Mouse (Mus musculus): ENCODE data around the gene Itch. TPM values are rescaled to one million over a fixed set of nuclear protein-coding genes. Genes with fewer than 3 reads are reported as not detected.

The Itch gene
- polyA plus RNA-seq (2012; rRNA removed), result 28.9 and 30.6 TPM in 2 replicates

DNA sequence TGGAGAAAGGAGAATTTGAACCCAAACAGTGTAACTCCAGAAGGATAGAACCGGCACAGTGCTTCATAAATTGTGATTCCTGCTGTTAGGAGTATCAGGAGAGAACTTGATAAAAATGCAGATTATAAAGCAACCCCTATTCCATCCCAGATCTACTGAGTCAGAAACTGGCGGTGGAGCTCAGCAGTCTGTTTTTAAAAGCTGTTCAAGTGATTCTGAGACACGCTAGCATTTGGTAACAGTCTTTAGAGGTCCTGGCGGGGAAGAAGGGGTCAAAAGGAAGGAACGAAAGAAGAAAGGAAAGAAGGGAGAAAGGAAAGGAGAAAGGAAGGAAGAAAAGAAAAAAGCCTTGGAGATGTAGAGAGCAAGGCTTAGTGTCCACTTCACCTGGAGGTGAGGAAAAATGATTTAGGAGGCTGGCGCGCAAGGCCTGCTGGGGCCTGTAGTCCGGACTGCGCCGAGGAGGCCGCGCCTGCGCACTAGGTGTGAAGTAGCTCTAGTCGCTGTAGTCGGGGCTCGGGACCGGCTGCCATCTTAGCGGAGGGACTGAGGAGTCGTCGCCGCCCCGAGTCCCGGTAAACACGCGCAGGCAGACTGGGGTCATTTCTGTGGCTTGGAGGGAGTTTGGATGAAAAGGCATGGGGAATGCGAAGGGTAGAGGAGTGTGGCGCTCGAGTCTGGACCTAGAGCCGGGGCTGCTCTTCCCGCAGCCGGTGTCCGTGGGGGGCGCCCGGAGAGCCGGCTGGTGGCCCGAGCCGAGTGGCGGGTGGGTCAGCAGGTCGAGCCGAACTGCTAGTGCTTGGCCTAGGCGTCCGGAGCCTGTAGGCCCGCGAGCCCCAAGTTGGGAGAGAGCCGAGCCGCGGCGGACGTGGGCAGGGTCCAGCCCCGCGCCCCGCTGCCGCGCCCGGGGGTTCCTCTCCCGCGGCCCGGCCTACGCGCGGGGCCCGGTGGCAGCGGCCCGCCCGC, at the start of gene Itch:
Gene Itch (plus strand): TSS at position 499 of the 966 bp plus-strand sequence.
- Histone ChIP-seq H3K4me3 (replicated peaks; ENCODE audit: insufficient read depth, low read depth, low read length) (peak within 1 kb of the TSS; percentile 99), H3K27ac (ENCODE audit: insufficient read depth, low read length) (peak within 1 kb of the TSS; percentile 95), H3K27me3 (ENCODE audit: control insufficient read depth, insufficient read depth, low read length) (no peaks in the 10 kb centered on the region), H3K4me1 (ENCODE audit: control insufficient read depth, insufficient read depth, low read length) (peaks cover 7% of the 10 kb centered on the region)
- TF ChIP-seq POLR2A (IDR thresholded peaks at IDR 0.05; ENCODE audit: borderline replicate concordance, insufficient read depth, low read length) (peak; percentile 91), CTCF (IDR thresholded peaks at IDR 0.05; ENCODE audit: borderline replicate concordance, insufficient read depth, low read depth, low read length) (no peak)
- WGBS, result 2% methylated on average over 56 of the region's 65 CpGs
- DNase-seq, result peak; percentile 94 to 95

DNA sequence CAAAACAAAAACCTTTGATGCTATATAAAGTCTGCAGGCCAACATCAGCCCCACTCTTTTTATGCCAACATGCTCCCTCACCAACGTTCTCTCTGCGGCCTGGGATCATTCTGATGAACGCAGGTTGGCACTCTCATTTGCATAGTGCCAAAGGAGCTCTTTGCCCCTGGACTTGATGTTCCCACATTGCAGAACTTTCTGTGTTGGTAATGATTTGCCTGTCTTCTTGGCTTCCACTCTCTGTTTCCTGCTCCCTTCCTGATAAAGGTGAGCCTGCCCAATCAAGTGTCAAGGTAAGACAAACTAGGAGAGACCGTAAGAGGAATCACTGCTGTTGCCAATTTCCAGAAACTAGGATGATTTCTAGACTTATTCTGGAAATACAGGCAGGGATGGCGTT, 48.8 kb upstream of the Itch start:
- TF ChIP-seq CTCF (IDR thresholded peaks at IDR 0.05; ENCODE audit: borderline replicate concordance, insufficient read depth, low read depth, low read length), result no peak
- TF ChIP-seq POLR2A (IDR thresholded peaks at IDR 0.05; ENCODE audit: borderline replicate concordance, insufficient read depth, low read length), result no peak
- 72% methylated on average over 5 of the region's 5 CpGs for WGBS
- DNase-seq, result no peak
- no peak overlapping the region for H3K27ac ChIP-seq (ENCODE audit: insufficient read depth, low read length)
- no peaks in the 10 kb centered on the region for H3K4me1 ChIP-seq (ENCODE audit: control insufficient read depth, insufficient read depth, low read length)
- H3K4me3 ChIP-seq (replicated peaks; ENCODE audit: insufficient read depth, low read depth, low read length), result no peak overlapping the region
- no peaks in the 10 kb centered on the region for H3K27me3 ChIP-seq (ENCODE audit: control insufficient read depth, insufficient read depth, low read length)

DNA sequence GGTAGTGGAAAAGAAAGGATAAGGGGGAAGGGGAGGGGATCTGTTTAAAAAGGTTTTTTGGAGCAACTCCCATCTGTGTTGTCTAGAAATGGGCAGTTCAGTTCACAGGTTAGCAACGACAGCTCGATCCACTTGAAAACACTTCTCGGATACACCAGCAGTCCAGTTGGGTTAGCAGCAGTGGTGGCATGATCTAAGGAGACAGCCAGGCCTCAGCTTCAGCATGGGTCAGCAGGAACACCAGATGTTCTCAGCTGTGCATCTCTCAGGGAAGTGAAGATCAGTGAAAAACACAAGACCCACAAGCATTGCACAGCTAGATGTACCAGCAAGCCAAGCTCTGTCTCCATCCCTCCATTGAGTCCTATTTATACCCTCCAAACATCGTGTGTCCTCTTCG, 47.0 kb upstream of the Itch start:
- Histone ChIP-seq H3K4me1 (ENCODE audit: control insufficient read depth, insufficient read depth, low read length) (no peaks in the 10 kb centered on the region), H3K4me3 (replicated peaks; ENCODE audit: insufficient read depth, low read depth, low read length) (no peak overlapping the region), H3K27ac (ENCODE audit: insufficient read depth, low read length) (no peak overlapping the region), H3K27me3 (ENCODE audit: control insufficient read depth, insufficient read depth, low read length) (no peaks in the 10 kb centered on the region)
- TF ChIP-seq CTCF (IDR thresholded peaks at IDR 0.05; ENCODE audit: borderline replicate concordance, insufficient read depth, low read depth, low read length), result no peak
- TF ChIP-seq POLR2A (IDR thresholded peaks at IDR 0.05; ENCODE audit: borderline replicate concordance, insufficient read depth, low read length), result no peak
- DNase-seq, result no peak
- 87% methylated on average over 5 of the region's 5 CpGs for WGBS

DNA sequence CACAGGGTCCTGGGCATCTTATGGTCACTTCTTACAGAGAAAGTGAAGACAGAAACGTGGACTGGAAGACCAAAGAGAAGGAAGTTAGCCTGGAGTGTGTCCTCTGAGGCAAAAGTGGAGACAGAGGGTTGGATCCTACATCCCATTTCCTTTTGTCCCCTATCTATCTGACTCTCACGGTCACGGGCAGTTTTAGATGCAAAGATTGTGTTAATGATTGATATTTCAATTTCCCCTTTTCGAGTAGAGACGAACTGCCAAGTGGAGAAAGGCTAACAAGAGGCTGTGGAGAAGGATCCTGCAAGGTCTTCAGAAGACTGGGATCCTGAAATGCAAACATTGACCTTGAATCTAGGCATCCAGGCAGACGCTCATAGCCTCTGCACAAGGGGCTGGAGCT, 45.0 kb upstream of the Itch start:
- WGBS, result 81% methylated on average over 6 of the region's 6 CpGs
- no peak for DNase-seq
- Histone ChIP-seq H3K27ac (ENCODE audit: insufficient read depth, low read length) (no peak overlapping the region), H3K4me3 (replicated peaks; ENCODE audit: insufficient read depth, low read depth, low read length) (no peak overlapping the region), H3K27me3 (ENCODE audit: control insufficient read depth, insufficient read depth, low read length) (no peaks in the 10 kb centered on the region), H3K4me1 (ENCODE audit: control insufficient read depth, insufficient read depth, low read length) (no peaks in the 10 kb centered on the region)
- no peak for TF ChIP-seq CTCF (IDR thresholded peaks at IDR 0.05; ENCODE audit: borderline replicate concordance, insufficient read depth, low read depth, low read length)

DNA sequence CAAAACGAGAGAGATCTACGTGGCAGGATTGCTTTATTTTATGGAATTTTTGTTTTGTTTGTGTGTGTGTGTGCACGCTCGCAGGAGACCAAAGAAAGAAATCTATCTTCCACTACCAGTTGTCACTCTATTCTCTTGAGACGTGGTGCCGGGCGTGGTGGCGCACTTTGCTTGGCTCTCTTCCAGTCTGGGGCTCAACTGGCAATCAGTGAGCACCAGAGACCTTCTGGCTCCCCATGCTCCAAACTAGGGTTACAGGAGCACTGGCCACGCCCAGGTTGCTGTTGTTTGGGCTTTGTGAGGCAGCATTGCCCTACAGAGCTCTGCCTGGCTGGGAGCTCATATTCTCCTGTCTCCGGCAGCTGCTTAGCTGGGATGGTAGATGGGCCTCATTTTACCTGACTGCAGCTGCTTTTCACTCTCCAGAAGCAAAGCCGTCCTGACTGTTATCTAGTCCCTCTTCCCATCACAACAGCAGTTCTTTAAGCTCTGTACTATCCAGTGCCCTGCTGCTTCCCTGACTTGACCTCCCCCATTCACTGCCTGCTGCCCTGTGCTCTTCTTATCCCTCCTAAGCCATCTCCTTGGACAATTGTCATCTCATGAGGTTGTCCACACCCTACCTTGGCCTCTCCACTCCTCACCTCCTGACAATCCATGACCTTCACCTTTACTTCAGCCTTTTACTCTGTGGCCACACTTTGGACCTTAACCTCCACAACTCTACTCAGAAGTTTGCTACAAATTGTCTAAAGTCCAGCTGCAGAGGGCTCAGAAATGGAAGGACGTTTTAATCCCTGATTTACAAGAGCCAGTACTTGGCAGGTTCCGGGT, 42.2 kb upstream of the Itch start:
- WGBS, result 36% methylated on average over 13 of the region's 13 CpGs
- Histone ChIP-seq H3K4me3 (replicated peaks; ENCODE audit: insufficient read depth, low read depth, low read length) (no peak overlapping the region), H3K4me1 (ENCODE audit: control insufficient read depth, insufficient read depth, low read length) (no peaks in the 10 kb centered on the region), H3K27me3 (ENCODE audit: control insufficient read depth, insufficient read depth, low read length) (no peaks in the 10 kb centered on the region), H3K27ac (ENCODE audit: insufficient read depth, low read length) (no peak overlapping the region)
- TF ChIP-seq POLR2A (IDR thresholded peaks at IDR 0.05; ENCODE audit: borderline replicate concordance, insufficient read depth, low read length) (no peak), CTCF (IDR thresholded peaks at IDR 0.05; ENCODE audit: borderline replicate concordance, insufficient read depth, low read depth, low read length) (no peak)
- DNase-seq, result no peak

DNA sequence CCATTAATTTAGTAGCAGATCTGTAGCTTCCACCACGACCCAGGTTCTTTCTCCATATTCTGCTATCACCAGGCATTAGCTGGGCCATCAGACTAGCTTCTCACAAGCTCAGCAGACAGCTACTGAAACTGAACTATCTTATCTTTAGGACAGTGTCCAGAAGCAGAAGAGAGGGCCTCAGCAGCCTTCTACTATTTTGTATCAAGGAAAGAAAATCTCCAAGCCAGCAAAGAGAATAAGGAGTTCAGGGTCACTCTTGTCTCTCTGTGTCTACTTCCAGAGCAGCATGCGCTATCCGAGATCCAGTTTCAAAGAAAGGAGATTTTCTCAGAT, 41.6 kb upstream of the Itch start:
- 91% methylated on average over 3 of the region's 3 CpGs for WGBS

DNA sequence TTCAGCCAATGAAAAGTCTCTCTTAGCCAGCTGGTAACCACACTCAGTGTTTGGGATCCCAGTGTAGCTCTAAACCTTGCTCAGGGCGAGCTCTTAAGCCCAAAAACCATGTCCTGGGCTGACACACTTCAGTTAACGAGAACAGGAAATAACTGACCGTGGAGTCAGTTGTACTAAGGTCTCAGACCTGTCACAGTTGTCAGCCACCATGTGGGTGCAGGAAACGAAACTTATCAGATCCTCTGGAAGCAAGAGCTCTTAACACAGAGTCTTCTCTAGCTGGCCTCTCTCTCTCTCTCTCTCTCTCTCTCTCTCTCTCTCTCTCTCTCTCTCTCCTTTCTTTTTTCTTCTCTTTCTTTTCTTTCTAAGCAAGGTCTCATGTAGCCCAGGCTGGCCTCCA, 39.9 kb upstream of the Itch start:
- no peak overlapping the region for H3K27ac ChIP-seq (ENCODE audit: insufficient read depth, low read length)
- H3K4me3 ChIP-seq (replicated peaks; ENCODE audit: insufficient read depth, low read depth, low read length), result no peak overlapping the region
- no peak for DNase-seq
- no peaks in the 10 kb centered on the region for H3K27me3 ChIP-seq (ENCODE audit: control insufficient read depth, insufficient read depth, low read length)
- TF ChIP-seq POLR2A (IDR thresholded peaks at IDR 0.05; ENCODE audit: borderline replicate concordance, insufficient read depth, low read length), result no peak
- no peak for TF ChIP-seq CTCF (IDR thresholded peaks at IDR 0.05; ENCODE audit: borderline replicate concordance, insufficient read depth, low read depth, low read length)
- 68% methylated on average over 4 of the region's 4 CpGs for WGBS
- H3K4me1 ChIP-seq (ENCODE audit: control insufficient read depth, insufficient read depth, low read length), result no peaks in the 10 kb centered on the region

More for the DNA sequence above, 41.6 kb upstream of the Itch start:
- Histone ChIP-seq H3K27me3 (ENCODE audit: control insufficient read depth, insufficient read depth, low read length) (no peaks in the 10 kb centered on the region), H3K4me1 (ENCODE audit: control insufficient read depth, insufficient read depth, low read length) (no peaks in the 10 kb centered on the region), H3K4me3 (replicated peaks; ENCODE audit: insufficient read depth, low read depth, low read length) (no peak overlapping the region), H3K27ac (ENCODE audit: insufficient read depth, low read length) (no peak overlapping the region)
- no peak for TF ChIP-seq POLR2A (IDR thresholded peaks at IDR 0.05; ENCODE audit: borderline replicate concordance, insufficient read depth, low read length)
- no peak for TF ChIP-seq CTCF (IDR thresholded peaks at IDR 0.05; ENCODE audit: borderline replicate concordance, insufficient read depth, low read depth, low read length)
- DNase-seq, result no peak

Measured in cerebellum, adult 2 months (tissue).